Mouse (Mus musculus) megakaryocyte, embryonic 14.5 days (primary cell): Measurements from ENCODE around the gene Krtap9-5.

Experiments
- FLI1 ChIP-seq: IDR thresholded peaks from 2 replicates; pipeline ENCODE4 v1.6.1; 2012; ENCODE audit warnings: low read length, inconsistent platforms, mixed read lengths
- GATA1 ChIP-seq: IDR thresholded peaks from 3 replicates; pipeline ENCODE4 v1.6.1; 2012; ENCODE audit warnings: mixed read lengths, low read length, inconsistent platforms, borderline replicate concordance

DNA sequence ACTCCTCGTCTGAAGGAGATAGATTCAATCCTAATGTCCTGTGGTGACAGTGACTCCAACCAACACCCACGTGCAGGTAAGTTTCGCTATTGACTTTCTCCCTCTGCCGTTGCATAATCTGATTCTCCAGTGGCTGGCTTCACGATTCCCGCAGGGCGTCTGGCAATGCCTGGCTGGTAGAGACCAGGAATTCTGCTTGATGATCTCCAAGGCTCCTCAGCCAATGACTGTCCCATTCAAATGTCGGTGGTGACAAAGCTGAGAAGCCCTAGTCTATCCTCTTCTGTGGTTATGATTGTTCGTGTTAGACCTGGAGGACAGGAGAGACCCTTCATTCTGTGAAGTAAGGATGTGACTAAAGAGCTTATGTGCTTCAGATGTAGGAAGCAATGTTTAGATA, 34.5 kb downstream of the Krtap9-5 start:
- TF ChIP-seq GATA1 (no peak), FLI1 (no peak)
